Mouse (Mus musculus): ENCODE results near the gene Spg20.

- TF ChIP-seq CTCF (IDR thresholded peaks at IDR 0.05; ENCODE audit: low read depth, low read length) (no peak), TAL1 (conservative IDR thresholded peaks at IDR 0.05; ENCODE audit: low read depth, low read length) (no peak), GATA2 (IDR thresholded peaks at IDR 0.05; ENCODE audit: borderline replicate concordance, low read depth, low read length) (no peak), GATA1 (IDR thresholded peaks at IDR 0.05; ENCODE audit: borderline replicate concordance, low read length) (no peak)
Measured at GRCm38 (mm10) chr3:55101092-55101491, 10.8 kb upstream of the Spg20 start.

Data from G1E (cell line).